Mouse (Mus musculus) testis, adult 2 months (tissue): ENCODE measurements at regions not wholly inside any gene's neighbourhood (a gene's known extent, or its start where the extent isn't known, plus 50 kb on each side); places are given as distances from the start of the nearest gene placed in this dataset.

ENCODE experiments used
- CTCF ChIP-seq: fragments of 200-500 bp; IDR thresholded peaks from 2 replicates; pipeline ENCODE4 v1.5.1; 2012; ENCODE audit warnings: low read depth, mild to moderate bottlenecking, inconsistent platforms, low read length, moderate library complexity; ENCODE audit not compliant: control insufficient read depth, insufficient read depth, insufficient replicate concordance
- POLR2A ChIP-seq: fragments of 200-500 bp; IDR thresholded peaks from 2 replicates; pipeline ENCODE4 v1.6.1; 2012; ENCODE audit warnings: low read depth, mild to moderate bottlenecking, inconsistent platforms, low read length, moderate library complexity; ENCODE audit not compliant: control insufficient read depth

DNA sequence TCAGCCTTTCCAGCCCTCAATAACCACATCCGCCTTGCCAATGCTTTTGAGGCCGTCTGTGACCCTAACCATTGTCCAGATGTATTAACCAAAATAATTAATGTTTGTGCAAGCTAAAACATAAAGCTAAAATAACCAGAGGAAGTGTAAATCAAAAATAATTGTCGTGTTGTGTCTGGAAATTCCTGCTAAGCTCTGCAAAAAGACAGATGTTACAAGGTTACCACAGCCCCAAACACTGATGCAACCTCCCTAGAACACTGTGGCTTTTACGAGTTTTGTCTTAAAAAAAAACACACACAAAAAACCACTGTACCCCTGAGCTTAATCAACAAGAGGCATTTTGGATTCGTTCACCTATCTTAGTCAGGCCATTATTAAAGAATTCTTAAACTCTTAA, 90.5 kb upstream of the 1700021F07Rik start:
- TF ChIP-seq CTCF: no peak
- no peak for TF ChIP-seq POLR2A
